Mouse (Mus musculus) forebrain, embryonic 15.5 days (tissue): ENCODE data around the gene Flrt1. TPM values are rescaled to one million over a fixed set of nuclear protein-coding genes. Genes with fewer than 3 reads are reported as not detected.
A peak's percentile ranks its signal among the peaks of the same experiment; 100 is the strongest.
"Not testable (repeated sequence)": the region's sequence is repeated elsewhere in the genome, so short reads cannot be mapped to it uniquely, and the experiment has no call there.

Experiments used
- ATAC-seq: fragments of 200-750 bp; cut with Nextera tagmentation; replicated peaks from 2 replicates; pipeline ENCODE4 v1.8.0; 2017; ENCODE audit warnings: mild to moderate bottlenecking, moderate TSS enrichment, moderate library complexity
- H3K27ac ChIP-seq: fragments of 300-500 bp; sonication (generic); replicated peaks from 2 replicates; pipeline ENCODE4 v1.5.1; 2015; ENCODE audit warnings: mild to moderate bottlenecking, inconsistent platforms
- H3K27me3 ChIP-seq: fragments of 300-500 bp; sonication (generic); 2 replicates; pipeline ENCODE4 v1.6.1; 2015; ENCODE audit warnings: inconsistent platforms
- H3K36me3 ChIP-seq: fragments of 300-500 bp; sonication (generic); 2 replicates; pipeline ENCODE4 v1.6.1; 2015; ENCODE audit warnings: mild to moderate bottlenecking, inconsistent platforms
- H3K4me1 ChIP-seq: fragments of 300-500 bp; sonication (generic); 2 replicates; pipeline ENCODE4 v1.6.1; 2015; ENCODE audit warnings: inconsistent platforms
- H3K4me2 ChIP-seq: fragments of 300-500 bp; sonication (generic); replicated peaks from 2 replicates; pipeline ENCODE4 v1.6.1; 2015; ENCODE audit warnings: mild to moderate bottlenecking, inconsistent platforms
- H3K4me3 ChIP-seq: fragments of 300-500 bp; sonication (generic); 2 replicates; pipeline ENCODE4 v1.5.1; 2015; ENCODE audit warnings: mild to moderate bottlenecking, inconsistent platforms
- H3K9ac ChIP-seq: fragments of 300-500 bp; sonication (generic); replicated peaks from 2 replicates; pipeline ENCODE4 v1.6.1; 2015; ENCODE audit warnings: mild to moderate bottlenecking, inconsistent platforms
- H3K9me3 ChIP-seq: fragments of 300-500 bp; sonication (generic); 2 replicates; pipeline ENCODE4 v1.6.1; 2016; ENCODE audit warnings: inconsistent platforms
- WGBS: fragments of 180-500 bp; shearing (Covaris S2); methylation state at CpG from one replicate; pipeline ENCODE4 v1.1.7; 2015; ENCODE audit warnings: mixed read lengths; 5-methylcytosine and 5-hydroxymethylcytosine counted together
- polyA plus RNA-seq: library from polyadenylated mRNA; unstranded; fragments of >200 nt; fragmentation: Nextera tagmentation; extraction: Ambion mirVana; gene quantifications from 2 replicates; pipeline ENCODE4 v1.2.1, GENCODE M21; 2015

The Flrt1 gene
- polyA plus RNA-seq, 1 experiment from 2014 or later: 14.9 TPM

DNA sequence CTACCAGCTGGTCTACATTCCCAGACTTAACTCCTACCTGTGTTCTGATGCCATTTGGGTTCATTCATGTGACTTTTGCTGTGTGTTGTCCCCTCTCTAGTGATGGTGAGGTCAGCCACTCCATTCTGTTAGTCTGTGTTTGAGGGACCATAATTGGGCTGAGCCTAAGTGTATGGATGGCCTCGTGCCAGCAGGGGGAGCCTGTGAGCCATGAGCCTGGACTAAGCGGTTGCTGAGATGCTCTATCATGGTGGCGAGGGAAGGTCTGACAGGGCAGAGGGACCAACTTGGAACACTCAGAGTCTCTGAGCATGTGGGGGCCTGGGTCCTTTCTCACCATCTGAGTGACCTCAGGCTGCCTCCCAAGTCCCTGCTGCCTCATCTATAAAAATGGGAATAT, 41.0 kb downstream of the Flrt1 start:
- ATAC-seq: peak; percentile 69
- no peaks in the 10 kb centered on the region for H3K36me3 ChIP-seq
- H3K4me2 ChIP-seq: no peak overlapping the region
- H3K4me3 ChIP-seq: no peak overlapping the region
- 0% methylated on average over 3 of the region's 3 CpGs for WGBS
- no peak overlapping the region for H3K9ac ChIP-seq
- no peaks in the 10 kb centered on the region for H3K27me3 ChIP-seq
- H3K27ac ChIP-seq: no peak overlapping the region
- peaks cover 39% of the 10 kb centered on the region for H3K4me1 ChIP-seq
- no peaks in the 10 kb centered on the region for H3K9me3 ChIP-seq

DNA sequence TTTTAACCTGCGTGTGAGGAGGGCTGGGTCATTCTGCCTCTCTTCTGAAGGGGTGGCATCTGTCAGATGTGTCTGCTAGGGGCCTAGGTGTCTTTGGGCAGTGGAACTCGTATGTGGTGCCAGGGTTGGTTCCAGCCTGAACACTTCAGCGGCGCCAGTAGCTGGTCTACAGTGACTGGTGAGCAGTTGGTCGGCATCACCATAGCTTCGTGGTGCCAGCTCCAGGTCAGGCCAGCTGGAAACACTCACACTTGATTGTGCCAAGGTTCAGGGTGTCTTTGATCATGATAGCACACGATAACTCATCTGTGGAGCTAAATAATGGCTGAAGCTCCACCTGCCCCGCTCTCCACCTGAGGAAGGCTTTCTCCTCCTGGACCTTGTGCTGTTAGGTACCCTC, 42.6 kb downstream of the Flrt1 start:
- Histone ChIP-seq H3K4me3 (no peak overlapping the region), H3K27ac (no peak overlapping the region), H3K4me2 (no peak overlapping the region), H3K4me1 (peaks cover 26% of the 10 kb centered on the region), H3K27me3 (no peaks in the 10 kb centered on the region), H3K9me3 (no peaks in the 10 kb centered on the region), H3K36me3 (no peaks in the 10 kb centered on the region), H3K9ac (no peak overlapping the region)
- ATAC-seq: no peak
- WGBS: 89% methylated on average over 8 of the region's 8 CpGs

DNA sequence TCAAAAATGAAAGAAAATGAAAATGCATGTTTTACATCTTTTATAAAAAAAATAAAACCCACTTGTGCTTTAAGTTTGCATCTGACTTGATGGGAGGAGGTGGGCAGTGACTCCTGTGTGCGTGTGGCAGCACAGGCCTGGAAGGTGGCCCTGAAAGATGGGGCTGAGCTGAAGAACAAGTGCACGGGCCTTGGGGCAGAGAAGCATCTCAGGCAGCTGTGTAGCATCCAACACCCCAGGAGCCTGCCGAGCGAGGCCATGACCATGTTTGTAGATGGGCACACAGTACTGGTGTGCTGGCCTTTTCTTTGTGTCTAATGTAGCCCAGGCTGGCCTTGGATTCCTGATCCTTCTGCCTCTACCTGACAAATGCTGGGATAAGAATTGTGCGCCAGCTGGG, 43.4 kb downstream of the Flrt1 start:
- H3K27ac ChIP-seq: no peak overlapping the region
- no peak overlapping the region for H3K4me2 ChIP-seq
- no peaks in the 10 kb centered on the region for H3K9me3 ChIP-seq
- H3K9ac ChIP-seq: no peak overlapping the region
- no peaks in the 10 kb centered on the region for H3K27me3 ChIP-seq
- H3K36me3 ChIP-seq: no peaks in the 10 kb centered on the region
- 90% methylated on average over 5 of the region's 5 CpGs for WGBS
- no peak overlapping the region for H3K4me3 ChIP-seq
- no peak for ATAC-seq
- peaks cover 26% of the 10 kb centered on the region for H3K4me1 ChIP-seq

DNA sequence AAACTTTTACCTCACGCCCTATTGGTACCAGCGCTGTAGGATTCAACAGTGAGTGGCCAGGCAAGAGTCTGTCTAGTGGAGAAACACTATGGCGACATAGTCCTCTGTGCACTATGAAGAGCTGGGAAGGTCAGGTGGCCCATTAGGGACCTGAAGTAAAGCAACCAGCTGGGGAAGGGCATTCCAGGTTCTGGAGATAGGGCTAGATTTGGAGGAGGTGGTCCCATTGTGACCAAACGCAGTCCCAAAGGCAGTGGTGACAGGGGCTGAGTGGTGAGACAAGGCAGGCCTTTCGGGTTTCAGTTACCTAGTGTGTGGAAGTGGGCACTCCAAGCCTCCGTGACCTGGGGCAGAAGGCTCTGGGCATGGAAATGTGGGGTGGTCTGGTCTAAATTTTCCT, 47.0 kb downstream of the Flrt1 start:
- Histone ChIP-seq H3K9me3 (no peaks in the 10 kb centered on the region), H3K4me3 (no peak overlapping the region), H3K9ac (no peak overlapping the region), H3K36me3 (no peaks in the 10 kb centered on the region), H3K4me2 (no peak overlapping the region), H3K27me3 (peaks cover 5% of the 10 kb centered on the region; the same call in 1 of the 2 replicates), H3K4me1 (peaks cover 20% of the 10 kb centered on the region), H3K27ac (no peak overlapping the region)
- no peak for ATAC-seq
- 61% methylated on average over 6 of the region's 6 CpGs for WGBS

DNA sequence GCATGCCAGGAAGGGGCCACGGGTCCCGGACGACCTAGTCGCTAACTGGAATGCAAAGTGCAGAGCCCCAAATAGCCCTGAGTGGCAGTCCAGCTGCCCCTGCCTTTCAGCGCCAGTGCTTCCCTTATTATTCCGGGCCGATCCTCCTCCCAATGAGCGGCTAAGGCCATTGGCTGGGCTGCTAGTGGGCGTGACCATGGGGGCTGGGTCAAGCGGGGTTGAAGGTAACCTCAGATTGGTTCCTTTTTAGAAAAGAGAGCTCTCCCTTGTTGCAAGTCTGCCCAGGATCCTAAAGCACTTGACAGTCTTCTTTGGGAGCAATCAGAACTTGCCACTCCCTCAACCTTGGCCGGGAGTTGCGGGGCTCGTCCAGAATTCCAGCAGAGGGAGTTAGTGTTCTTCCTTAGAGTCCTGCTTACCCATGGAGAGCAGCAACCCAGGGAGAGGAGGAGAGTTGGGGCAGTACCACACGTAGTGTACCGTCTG, 47.8 kb downstream of the Flrt1 start:
- WGBS: 0% methylated on average over 15 of the region's 15 CpGs

DNA sequence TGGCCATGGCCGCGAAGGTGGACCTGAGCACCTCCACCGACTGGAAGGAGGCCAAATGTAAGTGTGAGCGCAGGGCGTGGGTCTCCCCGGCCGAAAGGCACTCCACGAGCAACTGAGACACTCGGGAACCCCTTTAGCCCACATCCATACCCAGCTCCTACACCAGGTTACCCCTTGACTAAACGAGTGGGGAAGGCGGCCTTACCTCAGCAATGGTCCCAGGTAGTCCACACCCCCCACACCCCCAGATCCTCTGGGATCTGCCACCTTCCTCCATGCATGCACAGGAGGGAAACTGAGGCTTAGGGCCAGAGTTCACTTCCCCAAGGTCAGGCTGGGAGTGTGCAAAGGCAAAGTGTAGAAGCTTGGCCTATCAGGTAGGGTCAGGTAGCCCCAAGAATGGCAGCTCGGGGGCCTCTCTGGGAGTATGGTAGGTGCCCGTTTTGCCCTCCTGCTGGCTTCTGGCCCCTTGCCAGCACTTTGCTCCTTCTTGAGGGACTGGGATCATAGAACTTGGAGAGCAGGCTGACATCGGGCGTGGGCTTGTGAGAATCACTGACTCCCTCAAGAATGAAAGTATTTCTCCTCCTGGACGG, 48.3 kb downstream of the Flrt1 start:
- peak overlapping the region; percentile 55 for H3K4me3 ChIP-seq
- no peaks in the 10 kb centered on the region for H3K36me3 ChIP-seq
- no peaks in the 10 kb centered on the region for H3K9me3 ChIP-seq
- WGBS: 3% methylated on average over 16 of the region's 16 CpGs
- peak overlapping the region; percentile 46 for H3K9ac ChIP-seq
- H3K27ac ChIP-seq: peak overlapping the region; percentile 32; the same call in 1 of the 2 replicates
- H3K4me1 ChIP-seq: peaks cover 20% of the 10 kb centered on the region
- H3K4me2 ChIP-seq: peak overlapping the region; percentile 89
- ATAC-seq: peak; percentile 39
- peaks cover 5% of the 10 kb centered on the region; the same call in 1 of the 2 replicates for H3K27me3 ChIP-seq

More for the DNA sequence above, 47.8 kb downstream of the Flrt1 start:
- Histone ChIP-seq H3K4me3 (peak overlapping the region; percentile 55), H3K27me3 (peaks cover 5% of the 10 kb centered on the region; the same call in 1 of the 2 replicates), H3K9me3 (no peaks in the 10 kb centered on the region), H3K9ac (no peak overlapping the region), H3K27ac (peak overlapping the region; percentile 32; the same call in 1 of the 2 replicates), H3K4me2 (peak overlapping the region; percentile 89), H3K36me3 (no peaks in the 10 kb centered on the region), H3K4me1 (peaks cover 20% of the 10 kb centered on the region)
- ATAC-seq: peak; percentile 69

DNA sequence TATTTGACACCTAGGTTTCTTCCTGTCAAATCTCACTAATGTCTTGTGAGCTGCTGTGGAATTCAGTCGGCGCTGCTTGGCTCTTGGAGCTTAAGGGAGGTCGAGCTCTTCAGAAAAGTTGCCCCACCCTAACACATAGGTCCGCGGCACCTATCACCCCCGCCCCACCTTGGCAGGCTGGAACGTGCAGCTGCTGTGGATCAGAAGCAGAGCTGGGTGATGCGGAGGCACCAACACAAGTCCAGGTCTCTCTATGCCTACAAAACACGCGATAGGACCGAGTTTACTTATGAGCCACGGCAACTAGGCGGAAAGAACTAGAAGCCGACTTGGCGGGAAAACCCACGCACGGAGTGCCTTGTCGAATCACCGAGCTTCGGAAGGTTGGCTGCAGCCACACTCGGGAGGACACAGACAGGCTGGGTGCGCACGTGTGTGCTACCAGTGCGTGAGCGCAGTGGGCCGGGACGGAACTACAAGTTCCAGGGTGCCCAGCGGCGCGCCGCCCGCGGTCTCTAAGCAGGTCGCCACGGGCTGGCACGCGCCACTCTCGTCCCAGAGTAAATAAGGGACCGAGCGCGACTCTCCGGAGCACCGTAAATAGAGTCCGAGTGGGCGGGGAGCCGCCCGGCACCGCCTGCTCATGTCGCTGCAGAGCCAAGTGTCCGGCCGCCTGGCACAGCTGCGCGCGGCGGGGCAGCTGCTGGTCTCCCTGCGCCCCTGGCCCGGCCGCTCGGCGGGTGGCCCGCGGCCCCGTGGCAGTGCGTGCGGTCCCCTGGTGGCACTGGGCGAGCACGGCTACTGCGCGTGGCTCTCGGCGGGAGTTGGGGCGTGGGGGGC, 49.1 kb downstream of the Flrt1 start, which contains the start of gene Macrod1:
TSS of gene Macrod1 (plus strand) at position 563 of the 840 bp plus-strand sequence.
- Histone ChIP-seq H3K4me3 (peak within 1 kb of the TSS; percentile 55), H3K9ac (peak within 1 kb of the TSS; percentile 46), H3K9me3 (no peaks in the 10 kb centered on the region), H3K27me3 (peaks cover 5% of the 10 kb centered on the region; the same call in 1 of the 2 replicates), H3K27ac (peak within 1 kb of the TSS; percentile 32; the same call in 1 of the 2 replicates), H3K4me1 (peaks cover 20% of the 10 kb centered on the region), H3K36me3 (no peaks in the 10 kb centered on the region), H3K4me2 (peak within 1 kb of the TSS; percentile 89)
- ATAC-seq: peak; percentile 90
- 1% methylated on average over 70 of the region's 72 CpGs for WGBS

DNA sequence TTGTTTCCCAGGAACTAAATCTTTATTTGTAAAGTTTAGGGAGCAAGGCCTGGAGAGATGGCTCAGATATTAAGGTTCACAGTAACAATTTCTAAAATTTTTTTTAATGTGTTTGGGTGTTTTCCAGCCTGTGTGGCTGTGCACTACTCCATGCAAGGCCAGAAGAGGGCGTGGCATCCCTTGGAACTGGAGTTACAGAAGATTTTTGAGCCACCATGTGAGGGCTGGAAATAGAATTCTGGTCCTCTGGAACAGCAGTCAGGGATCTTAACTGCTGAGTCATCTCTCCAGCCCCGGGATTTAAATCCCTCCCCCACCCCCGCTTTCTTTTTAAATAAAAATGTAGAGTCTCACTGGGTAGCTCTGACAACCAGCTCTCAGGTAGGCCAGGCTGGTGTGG, 50.4 kb downstream of the Flrt1 start:
- Histone ChIP-seq H3K9ac (no peak overlapping the region), H3K9me3 (no peaks in the 10 kb centered on the region), H3K36me3 (no peaks in the 10 kb centered on the region), H3K4me1 (peaks cover 20% of the 10 kb centered on the region), H3K4me3 (no peak overlapping the region), H3K27ac (no peak overlapping the region), H3K27me3 (peaks cover 5% of the 10 kb centered on the region; the same call in 1 of the 2 replicates), H3K4me2 (no peak overlapping the region)
- no peak for ATAC-seq
- 51% methylated on average over 3 of the region's 3 CpGs for WGBS

DNA sequence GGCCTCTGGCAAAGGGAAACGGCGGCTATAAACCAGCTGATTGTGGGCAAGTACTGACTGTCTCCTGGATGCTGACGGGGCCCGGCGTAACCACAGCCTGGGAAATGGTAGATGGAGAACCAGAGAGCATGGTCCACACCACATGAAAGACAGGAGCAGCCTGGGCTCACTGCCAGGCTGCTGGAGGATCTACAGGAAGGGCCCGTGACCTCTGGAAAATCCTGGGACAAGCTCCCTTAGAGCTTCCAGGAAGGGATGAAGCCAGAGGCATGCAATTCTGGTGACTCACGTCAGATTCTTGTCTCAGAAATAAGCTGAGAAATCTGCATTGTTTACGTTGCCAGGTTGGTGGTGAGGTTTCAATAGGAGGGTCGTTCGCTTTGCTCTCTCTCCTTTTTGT, 50.8 kb downstream of the Flrt1 start:
- Histone ChIP-seq H3K4me3 (no peak overlapping the region), H3K36me3 (no peaks in the 10 kb centered on the region), H3K4me1 (peaks cover 20% of the 10 kb centered on the region), H3K27me3 (peaks cover 5% of the 10 kb centered on the region; the same call in 1 of the 2 replicates), H3K9ac (no peak overlapping the region), H3K27ac (no peak overlapping the region), H3K4me2 (no peak overlapping the region), H3K9me3 (no peaks in the 10 kb centered on the region)
- no peak for ATAC-seq
- 76% methylated on average over 10 of the region's 10 CpGs for WGBS

DNA sequence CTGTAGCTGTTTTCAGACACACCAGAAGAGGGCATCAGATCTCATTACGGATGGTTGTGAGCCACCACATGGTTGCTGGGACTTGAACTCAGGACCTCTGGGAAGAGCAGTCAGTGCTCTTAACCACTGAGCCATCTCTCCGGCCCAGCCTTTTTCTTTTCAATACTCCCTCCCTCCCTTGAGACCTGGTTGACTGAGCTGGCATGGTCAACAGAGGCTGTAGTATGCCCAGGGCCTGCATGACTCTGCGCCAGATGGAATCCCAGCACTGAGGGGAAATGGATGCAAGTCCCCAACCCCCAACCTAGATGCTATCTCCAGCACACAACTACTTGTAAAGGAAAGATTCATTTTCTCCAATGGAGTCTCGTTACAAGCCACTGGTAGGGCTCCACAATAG, 52.1 kb downstream of the Flrt1 start:
- H3K4me1 ChIP-seq: peaks cover 20% of the 10 kb centered on the region
- H3K9me3 ChIP-seq, ATAC-seq, H3K27ac ChIP-seq, H3K4me2 ChIP-seq, H3K36me3 ChIP-seq, H3K9ac ChIP-seq, H3K4me3 ChIP-seq, H3K27me3 ChIP-seq: not testable (repeated sequence)
- WGBS: 77% methylated on average over 4 of the region's 4 CpGs

DNA sequence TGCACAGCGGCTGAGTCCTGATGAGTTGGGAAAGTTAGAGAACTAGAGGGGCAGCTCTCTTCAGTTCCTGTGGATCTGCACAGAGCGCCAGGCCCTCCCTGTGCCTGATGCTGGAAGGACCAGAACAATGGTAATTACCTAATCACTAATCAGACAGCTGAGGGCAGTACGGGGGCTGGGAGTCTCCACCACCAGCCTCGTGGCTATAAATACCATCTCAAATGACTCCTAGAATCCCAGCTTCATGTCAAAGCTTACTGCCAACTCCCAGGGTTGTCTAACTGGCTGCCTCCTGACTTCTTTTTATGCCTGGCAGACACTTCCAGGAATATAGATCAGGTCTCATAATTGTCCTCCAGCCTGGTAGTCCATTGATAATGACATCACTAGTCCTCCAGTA, 60.8 kb downstream of the Flrt1 start:
- Histone ChIP-seq H3K4me1 (peaks cover 6% of the 10 kb centered on the region), H3K4me2 (no peak overlapping the region), H3K36me3 (no peaks in the 10 kb centered on the region), H3K27me3 (no peaks in the 10 kb centered on the region), H3K9ac (no peak overlapping the region), H3K27ac (no peak overlapping the region), H3K4me3 (no peak overlapping the region), H3K9me3 (no peaks in the 10 kb centered on the region)
- no peak for ATAC-seq
- WGBS: 28% methylated on average over 4 of the region's 4 CpGs

DNA sequence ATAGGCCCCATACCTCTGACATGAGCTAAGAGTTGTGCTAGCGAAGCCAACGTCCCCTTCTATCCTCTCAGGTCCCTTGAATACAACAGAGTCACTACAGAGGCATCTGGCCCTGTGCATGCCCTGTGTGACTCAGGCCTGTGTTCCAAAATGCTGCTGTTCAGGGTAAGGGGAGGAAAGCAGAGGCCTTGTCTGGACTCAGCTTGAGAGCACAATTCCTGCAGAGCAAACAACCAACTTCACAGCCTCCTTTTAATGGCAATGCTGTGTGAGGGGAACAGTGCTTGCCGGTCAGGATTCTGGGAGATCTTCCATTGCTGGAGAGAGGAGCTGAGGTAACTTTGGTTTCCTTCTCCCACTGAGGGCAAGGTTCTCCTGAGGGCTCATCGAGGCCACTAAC, 61.2 kb downstream of the Flrt1 start:
- H3K4me3 ChIP-seq: no peak overlapping the region
- H3K4me1 ChIP-seq: peaks cover 6% of the 10 kb centered on the region
- H3K36me3 ChIP-seq: no peaks in the 10 kb centered on the region
- H3K9ac ChIP-seq: no peak overlapping the region
- no peaks in the 10 kb centered on the region for H3K27me3 ChIP-seq
- H3K4me2 ChIP-seq: no peak overlapping the region
- no peak for ATAC-seq
- no peak overlapping the region for H3K27ac ChIP-seq
- 69% methylated on average over 4 of the region's 4 CpGs for WGBS
- no peaks in the 10 kb centered on the region for H3K9me3 ChIP-seq
